Mouse (Mus musculus) ovary, postnatal 14 days (tissue): Measurements from ENCODE around the gene Ctsw.
"Not testable (repeated sequence)": the region's sequence is repeated elsewhere in the genome, so short reads cannot be mapped to it uniquely, and the experiment has no call there.

ENCODE experiments used
- DNase-seq: peaks from one replicate; pipeline ENCODE4 v3.0.0; 2022; ENCODE audit warnings: low spot score

The Ctsw gene

GRCm38 (mm10) chr19:5468374-5468773 is at the start of gene Ctsw:
Ctsw (minus strand) TSS chr19:5468507.
- DNase-seq: no peak

- no peak for DNase-seq
Observed at GRCm38 (mm10) chr19:5516906-5517505, 48.7 kb upstream of the Ctsw start.

GRCm38 (mm10) chr19:5515840-5516777 is 47.8 kb upstream of the Ctsw start:
- DNase-seq: no peak

- DNase-seq: no peak
Observed at GRCm38 (mm10) chr19:5513005-5513349, 44.7 kb upstream of the Ctsw start.

- no peak for DNase-seq
Observed at GRCm38 (mm10) chr19:5512091-5513004, 44.0 kb upstream of the Ctsw start.

GRCm38 (mm10) chr19:5511074-5511632 is 42.8 kb upstream of the Ctsw start:
- DNase-seq: no peak

- DNase-seq: peak; percentile 87
Observed at GRCm38 (mm10) chr19:5510031-5511026, 42.0 kb upstream of the Ctsw start, which contains the start of gene Snx32. Snx32 (minus strand) TSS chr19:5510538.

- no peak for DNase-seq
Observed at GRCm38 (mm10) chr19:5503687-5504086, 35.4 kb upstream of the Ctsw start, which contains the start of gene 1700020D05Rik. 1700020D05Rik (minus strand) TSS chr19:5503787.

- DNase-seq: no peak
Observed at GRCm38 (mm10) chr19:5500330-5500875, 32.1 kb upstream of the Ctsw start.

GRCm38 (mm10) chr19:5496052-5496370 is 27.7 kb upstream of the Ctsw start:
- no peak for DNase-seq

GRCm38 (mm10) chr19:5495353-5496051 is 27.2 kb upstream of the Ctsw start:
- no peak for DNase-seq

- no peak for DNase-seq
Observed at GRCm38 (mm10) chr19:5494314-5494713, 26.0 kb upstream of the Ctsw start.

GRCm38 (mm10) chr19:5493301-5493721 is 25.0 kb upstream of the Ctsw start:
- not testable (repeated sequence) for DNase-seq

GRCm38 (mm10) chr19:5492641-5493040 is 24.3 kb upstream of the Ctsw start:
- no peak for DNase-seq

GRCm38 (mm10) chr19:5490898-5491708 is 22.8 kb upstream of the Ctsw start:
- DNase-seq: peak; percentile 65

- peak; percentile 85 for DNase-seq
Observed at GRCm38 (mm10) chr19:5490313-5490897, 22.1 kb upstream of the Ctsw start, which contains the start of gene Cfl1. Cfl1 (plus strand) TSS chr19:5490455.

GRCm38 (mm10) chr19:5489721-5490120 is 21.4 kb upstream of the Ctsw start:
- not testable (repeated sequence) for DNase-seq

- DNase-seq: peak; percentile 92
Observed at GRCm38 (mm10) chr19:5488878-5489571, 20.7 kb upstream of the Ctsw start.
